ENCODE assay signal across 8 mouse cellular contexts in genomic region chr4:148170842-148171241, GRCm38 (mm10). TPM values are rescaled to one million over a fixed set of nuclear protein-coding genes. Genes with fewer than 3 reads are reported as not detected.
DNase-seq lines count a peak whose midpoint lies in the region; ATAC-seq lines count a peak whose summit lies in the region.

No protein-coding gene starts in this region.

- peak; percentile 57 to 67 for DNase-seq in heart, postnatal 36 days
- peak; percentile 48 for DNase-seq in urinary bladder, postnatal 25 days (ENCODE audit: low spot score)
- no peak for DNase-seq in urinary bladder, postnatal 4 days (ENCODE audit: low spot score in 2 of 2)
- DNase-seq in cerebellum, adult 8-10 months: peak; percentile 67
- peak; percentile 58 for DNase-seq in kidney, postnatal 10 days

- H3K4me1 ChIP-seq in heart, embryonic 12.5 days (replicated peaks): peaks cover 8% of the 10 kb centered on the region; the same call in 1 of the 2 replicates

- peaks cover 5% of the 10 kb centered on the region; the same call in 1 of the 2 replicates for H3K9me3 ChIP-seq in heart, embryonic 12.5 days (replicated peaks)

- intact Hi-C loops in heart, postnatal 36 days (cut with DNase I): loop anchor here (1.0 to 2.0 kb wide), 3 partner anchors 258 to 436 kb away; no protein-coding TSS in a partner anchor

- no peak overlapping the region for H3K27ac ChIP-seq in heart, embryonic 12.5 days (ENCODE audit: poor library complexity, severe bottlenecking)

- 6% methylated on average over 2 of the region's 2 CpGs for WGBS in heart, embryonic 12.5 days

- no peak overlapping the region for H3K9ac ChIP-seq in heart, embryonic 12.5 days

- no peak overlapping the region for H3K4me3 ChIP-seq in heart, embryonic 12.5 days

- no peak for ATAC-seq in heart, embryonic 12.5 days (ENCODE audit: insufficient number of reproducible peaks, low FRiP score)
- ATAC-seq in megakaryocyte progenitor cell, adult 5-6 weeks (replicated peaks; ENCODE audit: poor library complexity): peak; percentile 43
- ATAC-seq in monocyte, adult 5-6 weeks (replicated peaks; ENCODE audit: insufficient number of reproducible peaks, low FRiP score, low TSS enrichment, poor library complexity, severe bottlenecking): no peak; the same call in 1 of the 2 replicates

- H3K4me2 ChIP-seq in heart, embryonic 12.5 days: no peak overlapping the region

- no peaks in the 10 kb centered on the region for H3K36me3 ChIP-seq in heart, embryonic 12.5 days

- H3K27me3 ChIP-seq in heart, embryonic 12.5 days (replicated peaks): peaks cover 85% of the 10 kb centered on the region

RNA-seq across cellular contexts. Expression of gene Fbxo2, which starts 10.4 kb away (rescaled TPM):
- under 1 TPM in 1 of 2 experiments, not detected in 1; 0.19 TPM for total RNA-seq in heart, postnatal 36 days (2021)
- polyA plus RNA-seq in heart, embryonic 12.5 days (2016; fragmentation: Nextera tagmentation; extraction: Ambion mirVana): 0.70 and 0.92 TPM in 2 replicates
- total RNA-seq in megakaryocyte progenitor cell, adult 5-6 weeks (2015): not detected in 2 replicates
- total RNA-seq in megakaryocyte progenitor cell, adult 5-6 weeks (2017): not detected in 2 replicates
- not detected in 3 replicates for total RNA-seq in monocyte, adult 5-6 weeks (2017)

RNA-seq across cellular contexts. Expression of gene Fbxo44, which starts 10.6 kb away (rescaled TPM):
- total RNA-seq in heart, postnatal 36 days (2021): 10 to 100 TPM; 18.2 to 18.8 TPM
- polyA plus RNA-seq in heart, embryonic 12.5 days (2016; fragmentation: Nextera tagmentation; extraction: Ambion mirVana): 24.9 and 25.1 TPM in 2 replicates
- 1.0 and 3.0 TPM in 2 replicates for total RNA-seq in megakaryocyte progenitor cell, adult 5-6 weeks (2015)
- total RNA-seq in megakaryocyte progenitor cell, adult 5-6 weeks (2017): 0.81 and 1.6 TPM in 2 replicates
- total RNA-seq in monocyte, adult 5-6 weeks (2017): 1.5 to 3.5 TPM (median 2.6 TPM) in 3 replicates

RNA-seq across cellular contexts. Expression of gene Fbxo6, which starts 18.9 kb away (rescaled TPM):
- total RNA-seq in heart, postnatal 36 days (2021): 10 to 100 TPM; 38.9 to 40.3 TPM
- 20.2 and 22.9 TPM in 2 replicates for polyA plus RNA-seq in heart, embryonic 12.5 days (2016; fragmentation: Nextera tagmentation; extraction: Ambion mirVana)
- 19.6 and 20.1 TPM in 2 replicates for total RNA-seq in megakaryocyte progenitor cell, adult 5-6 weeks (2015)
- total RNA-seq in megakaryocyte progenitor cell, adult 5-6 weeks (2017): 9.1 and 11.5 TPM in 2 replicates
- total RNA-seq in monocyte, adult 5-6 weeks (2017): 12.7 to 17.3 TPM (median 13.8 TPM) in 3 replicates

RNA-seq across cellular contexts. Expression of gene Draxin, which starts 40.3 kb away (rescaled TPM):
- under 1 TPM; 0.05 to 0.11 TPM for total RNA-seq in heart, postnatal 36 days (2021)
- polyA plus RNA-seq in heart, embryonic 12.5 days (2016; fragmentation: Nextera tagmentation; extraction: Ambion mirVana): 0.05 and 0.08 TPM in 2 replicates
- total RNA-seq in megakaryocyte progenitor cell, adult 5-6 weeks (2015): not detected in 2 replicates
- total RNA-seq in megakaryocyte progenitor cell, adult 5-6 weeks (2017): not detected in 2 replicates
- 0.29 to 3.1 TPM in 2 of 3 replicates, not detected in the other for total RNA-seq in monocyte, adult 5-6 weeks (2017)

RNA-seq across cellular contexts. Expression of gene Mad2l2, which starts 40.7 kb away (rescaled TPM):
- total RNA-seq in heart, postnatal 36 days (2021): 10 to 100 TPM; 10.6 to 11.9 TPM
- polyA plus RNA-seq in heart, embryonic 12.5 days (2016; fragmentation: Nextera tagmentation; extraction: Ambion mirVana): 36.6 and 39.3 TPM in 2 replicates
- total RNA-seq in megakaryocyte progenitor cell, adult 5-6 weeks (2015): 28.7 and 34.0 TPM in 2 replicates
- 6.6 and 8.1 TPM in 2 replicates for total RNA-seq in megakaryocyte progenitor cell, adult 5-6 weeks (2017)
- 1.5 to 7.6 TPM (median 6.4 TPM) in 3 replicates for total RNA-seq in monocyte, adult 5-6 weeks (2017)

Comparison
In these comparisons a context has a peak if more than half of its experiments do, and no peak if none do; other contexts are left out.
1. DNase-seq: peak in heart, postnatal 36 days (2 of 2), urinary bladder, postnatal 25 days (single experiment), cerebellum, adult 8-10 months (single experiment) and kidney, postnatal 10 days (single experiment); none in urinary bladder, postnatal 4 days (0 of 2).